Mouse (Mus musculus): ENCODE data around the gene Epn3.

Epn3 gene

DNA sequence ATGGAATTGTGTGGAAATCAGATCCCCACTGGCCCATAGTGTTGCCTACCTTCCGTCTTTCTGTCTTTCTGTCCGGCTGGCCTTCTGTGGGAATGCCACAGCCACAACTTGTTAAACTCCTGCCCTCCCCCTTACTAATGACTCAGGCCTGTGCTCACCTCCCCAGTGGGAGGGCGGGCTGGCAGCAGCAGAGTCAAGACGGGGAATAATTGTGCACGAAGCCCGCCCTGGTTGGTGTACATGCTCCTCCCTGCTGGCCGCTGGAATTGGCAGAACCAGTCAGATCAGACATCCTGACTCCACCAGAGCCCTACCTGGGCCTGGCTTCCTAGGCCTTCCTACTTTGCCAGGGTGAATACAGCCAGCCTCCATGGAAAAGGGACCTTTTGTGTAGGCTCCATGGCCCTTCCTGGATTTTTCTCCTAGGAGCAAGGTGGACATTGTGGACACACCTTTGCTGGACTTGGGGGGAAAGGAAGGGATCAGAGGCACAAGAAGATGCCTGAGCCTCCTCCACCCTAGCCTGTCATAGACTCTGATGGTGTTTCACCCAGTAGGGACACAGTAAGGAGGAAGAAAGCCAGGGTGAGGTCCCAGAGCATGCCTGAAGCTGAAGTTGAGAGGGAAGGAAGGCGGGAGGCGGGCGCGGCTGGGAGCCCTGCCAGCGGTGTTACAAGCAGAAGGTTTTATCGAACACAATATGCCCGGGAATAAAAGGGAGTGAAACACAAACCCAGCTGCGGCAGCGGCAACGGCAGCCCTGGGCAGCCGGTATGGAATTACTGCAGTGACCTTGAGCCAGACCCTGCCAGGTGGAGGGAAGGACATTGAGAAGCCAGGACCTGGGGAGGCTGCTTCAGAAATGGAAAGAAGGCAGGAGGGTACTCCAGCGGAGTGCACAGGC lies 1.4 kb downstream of the Epn3 start:
- in situ Hi-C loops (cut with MboI, MseI), result no loop called here

GRCm38 (mm10) chr11:94495415-94495814 lies 4.4 kb downstream of the Epn3 start:
- in situ Hi-C loops (cut with MboI, MseI), result no loop called here

DNA sequence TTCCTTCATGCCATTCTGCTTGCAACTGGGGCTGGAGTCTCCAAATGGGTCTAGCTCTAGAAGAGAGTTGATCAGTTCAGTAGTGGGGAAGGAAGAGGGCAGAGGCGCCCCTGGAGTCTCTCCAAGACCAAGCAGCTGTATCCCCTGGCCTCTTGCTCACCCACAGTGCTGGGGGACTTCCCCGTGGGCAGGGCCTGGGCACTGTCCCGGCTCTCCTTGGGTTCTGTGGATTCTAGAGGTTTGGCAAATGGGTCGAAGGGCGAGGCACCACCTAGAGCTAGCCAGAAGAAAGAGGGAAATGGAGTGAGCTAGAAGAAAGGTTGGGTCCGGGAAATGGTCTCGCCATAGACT lies 8.1 kb downstream of the Epn3 start:
- in situ Hi-C loops (cut with MboI, MseI), result no loop called here

DNA sequence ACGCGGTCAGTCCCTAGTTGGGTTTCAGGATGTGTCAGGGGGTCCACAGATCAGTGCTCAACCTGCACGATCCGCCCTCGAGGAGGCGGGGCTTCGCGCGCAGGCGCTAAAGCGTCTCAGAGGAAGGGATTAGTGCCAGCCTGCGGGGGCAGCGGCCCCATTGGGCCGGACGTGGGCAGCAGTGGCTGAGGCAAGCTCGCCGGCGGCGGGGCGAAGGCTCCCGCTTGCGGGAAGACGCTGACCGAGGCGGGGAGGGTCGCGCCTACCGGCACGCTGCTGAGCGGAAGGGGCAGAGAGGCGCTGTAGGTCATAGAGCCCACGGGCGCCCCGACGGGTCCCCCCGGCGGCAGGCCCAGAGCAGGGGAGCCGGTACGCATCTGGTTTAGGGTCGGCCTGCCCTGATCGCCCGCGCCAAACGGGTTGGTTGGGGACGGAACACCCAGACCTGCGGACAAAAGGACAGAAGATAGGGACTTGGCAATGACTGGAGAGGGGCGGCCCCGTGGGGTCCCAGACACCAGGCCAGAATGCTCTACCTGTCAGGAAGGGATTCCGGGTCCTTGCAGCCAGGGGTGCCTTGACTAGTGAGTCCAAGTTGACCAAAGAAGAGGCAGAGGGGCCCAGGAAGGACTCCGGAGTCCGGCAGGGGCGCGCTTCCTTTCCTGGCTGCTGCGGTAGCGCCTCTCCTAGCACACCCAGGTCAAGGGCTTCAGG lies 8.6 kb downstream of the Epn3 start:
- in situ Hi-C loops (cut with MboI, MseI), result no loop called here

DNA sequence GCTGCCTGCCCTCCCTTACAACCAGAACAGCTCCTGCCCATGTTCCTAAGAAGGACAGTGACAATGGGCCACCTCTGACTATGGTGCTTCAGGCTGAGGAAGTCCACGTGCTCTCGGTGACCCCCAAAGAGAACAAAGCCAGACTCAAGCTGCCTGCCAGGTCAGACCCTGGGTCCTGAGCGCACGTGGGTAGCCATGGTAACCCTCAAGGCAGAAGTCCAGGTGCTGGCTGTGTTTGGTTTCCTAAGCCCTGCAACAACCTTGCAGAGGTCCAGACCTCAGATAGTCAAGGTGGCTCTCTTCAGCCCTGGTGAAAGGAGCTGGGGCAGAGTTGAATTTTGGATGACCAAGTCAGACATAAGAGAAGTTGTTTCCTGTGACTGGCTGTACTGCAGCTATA lies 10.0 kb downstream of the Epn3 start:
- in situ Hi-C loops (cut with MboI, MseI), result no loop called here

GRCm38 (mm10) chr11:94488767-94489533 lies 10.8 kb downstream of the Epn3 start:
- in situ Hi-C loops (cut with MboI, MseI), result no loop called here

DNA sequence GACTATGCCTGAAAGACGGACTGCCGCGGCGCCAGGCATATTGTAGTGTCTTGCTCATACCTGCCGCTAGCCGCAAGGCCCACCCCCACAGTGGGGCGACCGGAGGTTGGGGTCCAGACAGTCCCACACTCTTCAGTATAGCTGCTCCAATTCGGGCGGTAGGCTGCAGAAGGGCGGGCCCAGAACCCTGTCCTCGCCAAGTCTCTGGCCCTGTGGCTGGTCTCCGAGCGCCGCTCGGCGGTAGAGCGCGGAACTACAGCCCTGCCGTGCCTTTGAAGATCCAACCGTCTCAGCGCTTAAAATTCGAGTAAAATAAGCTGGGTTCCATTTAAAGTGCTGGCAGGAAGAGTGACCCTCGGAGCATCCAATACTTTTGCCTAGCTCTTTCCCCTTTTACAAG lies 13.8 kb downstream of the Epn3 start, which contains the start of gene Spata20:
Gene Spata20 (minus strand): TSS at position 179 of the 400 bp plus-strand sequence.
- in situ Hi-C loops (cut with MboI, MseI), result no loop called here

DNA sequence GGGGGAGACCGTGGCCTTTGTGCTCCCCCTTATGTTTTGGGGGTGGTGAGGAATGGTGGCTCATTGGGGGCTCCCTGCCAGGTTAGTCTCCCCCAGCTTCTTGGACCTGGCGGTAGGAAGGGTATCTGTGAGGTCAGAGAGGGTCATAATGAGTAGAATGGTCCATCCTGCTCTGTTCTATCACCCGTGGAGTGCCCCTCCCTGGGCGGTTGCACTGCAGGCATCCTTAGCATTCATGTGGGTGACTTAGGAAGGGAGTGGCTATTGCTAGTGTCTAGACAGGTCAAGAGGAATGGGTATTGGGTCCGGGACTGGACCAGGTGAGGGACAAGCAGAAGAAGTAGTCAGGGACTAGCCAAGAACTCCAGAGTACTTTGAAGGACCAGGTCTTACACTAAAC lies 14.6 kb downstream of the Epn3 start:
- in situ Hi-C loops (cut with MboI, MseI), result no loop called here

GRCm38 (mm10) chr11:94484636-94485035 lies 15.1 kb downstream of the Epn3 start:
- in situ Hi-C loops (cut with MboI, MseI), result no loop called here

DNA sequence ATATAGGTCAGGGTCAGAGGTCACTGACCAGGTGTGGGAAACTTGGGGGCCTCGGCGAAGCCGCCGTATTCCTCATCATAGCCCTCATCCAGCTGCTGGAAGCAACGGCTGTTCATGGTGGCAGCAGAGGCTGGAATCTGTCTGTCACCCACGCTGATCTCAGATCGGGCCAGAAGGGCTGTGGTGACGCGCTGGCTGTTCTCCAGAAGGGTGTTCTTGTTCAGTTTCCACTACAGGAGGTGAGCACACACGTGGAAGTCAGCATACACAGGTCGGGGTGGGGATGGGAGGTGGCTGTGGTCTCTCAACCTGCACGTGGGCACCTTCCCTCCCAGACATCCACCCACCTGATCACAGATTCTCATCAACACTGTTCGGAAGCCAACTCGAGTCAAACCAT lies 15.9 kb downstream of the Epn3 start:
- in situ Hi-C loops (cut with MboI, MseI), result no loop called here

- in situ Hi-C loops (cut with MboI, MseI), result no loop called here
Measured at GRCm38 (mm10) chr11:94483436-94483835, 16.3 kb downstream of the Epn3 start.

- in situ Hi-C loops (cut with MboI, MseI), result no loop called here
Measured at GRCm38 (mm10) chr11:94482738-94483137, 17.0 kb downstream of the Epn3 start.

DNA sequence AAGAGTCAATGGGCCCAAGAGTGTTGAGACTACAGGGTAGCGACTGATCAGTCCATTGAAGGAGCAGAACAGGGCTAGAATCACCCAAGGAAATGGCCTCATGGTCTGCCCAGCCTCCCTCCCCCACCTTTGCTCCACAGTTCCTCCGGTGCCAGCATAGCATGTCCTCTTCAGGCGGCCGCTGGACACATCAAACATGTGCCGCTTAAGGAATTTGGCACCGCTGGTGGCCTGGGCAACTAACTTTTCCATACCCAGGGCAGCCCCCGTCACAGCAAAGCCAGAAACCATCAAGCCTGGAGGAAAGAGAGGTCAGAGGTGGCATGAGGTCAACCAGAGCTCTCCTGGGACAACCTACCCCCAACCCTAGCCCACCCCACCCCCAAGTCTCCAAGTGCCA lies 17.8 kb downstream of the Epn3 start:
- in situ Hi-C loops (cut with MboI, MseI), result no loop called here

- in situ Hi-C loops (cut with MboI, MseI), result no loop called here
Measured at GRCm38 (mm10) chr11:94480382-94480781, 19.4 kb downstream of the Epn3 start.

- in situ Hi-C loops (cut with MboI, MseI), result loop anchor here (5.0 kb wide), 1 partner anchor 340 kb away; no protein-coding TSS in a partner anchor
Measured at GRCm38 (mm10) chr11:94477651-94478050, 22.1 kb downstream of the Epn3 start.

- in situ Hi-C loops (cut with MboI, MseI), result loop anchor here (5.0 kb wide), 1 partner anchor 338 kb away; no protein-coding TSS in a partner anchor
Measured at GRCm38 (mm10) chr11:94475722-94476121, 24.1 kb downstream of the Epn3 start.

GRCm38 (mm10) chr11:94474544-94474910 lies 25.2 kb downstream of the Epn3 start:
- in situ Hi-C loops (cut with MboI, MseI), result no loop called here

GRCm38 (mm10) chr11:94473707-94474543 lies 25.8 kb downstream of the Epn3 start, which contains the start of gene Cacna1g:
Gene Cacna1g (minus strand): TSS chr11:94474198.
- in situ Hi-C loops (cut with MboI, MseI), result no loop called here

DNA sequence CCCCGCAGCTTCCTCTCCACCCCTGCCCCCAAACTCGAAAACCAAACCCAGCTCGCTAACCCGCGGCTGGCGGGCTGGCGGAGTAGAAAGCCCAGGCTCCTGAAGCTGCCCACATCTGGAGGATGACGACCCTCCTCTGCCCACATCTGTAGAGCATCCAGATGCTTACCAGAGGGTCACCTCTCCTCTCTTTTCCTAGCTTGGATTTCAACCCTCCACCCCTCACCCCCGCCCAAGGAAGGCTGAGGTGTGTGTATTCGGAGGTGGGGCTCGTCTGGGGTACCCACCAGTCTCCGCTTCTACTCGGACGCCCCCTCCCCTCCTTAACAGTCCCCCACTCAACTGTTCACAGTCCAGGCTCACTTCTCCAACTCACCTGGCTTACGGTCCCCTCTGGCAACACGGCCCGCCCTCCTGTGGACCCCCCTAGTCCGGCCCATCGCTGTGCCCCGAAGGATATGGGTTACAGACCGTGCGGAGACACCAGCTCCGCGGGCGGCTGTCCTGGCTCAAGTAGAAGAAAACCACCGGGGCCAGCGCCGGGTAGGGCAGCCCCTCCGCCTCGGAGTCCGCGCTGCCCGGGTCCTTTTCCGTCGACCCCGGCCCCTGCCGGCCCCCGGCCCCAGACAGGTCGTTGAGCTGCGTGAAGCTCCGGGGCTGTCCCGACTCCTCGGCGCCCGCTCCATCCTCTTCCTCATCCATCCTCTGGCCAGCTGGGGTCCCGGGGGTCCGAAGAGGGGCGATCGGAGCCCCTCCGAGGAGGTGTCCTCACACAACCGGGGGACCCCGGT lies 26.7 kb downstream of the Epn3 start:
- in situ Hi-C loops (cut with MboI, MseI), result no loop called here

- in situ Hi-C loops (cut with MboI, MseI), result no loop called here
Measured at GRCm38 (mm10) chr11:94472585-94472915, 27.2 kb downstream of the Epn3 start.
